Mouse (Mus musculus) cerebellum, adult 2 months (tissue): ENCODE measurements around the gene P2ry6.

Experiments
- CTCF ChIP-seq: fragments of 200-500 bp; IDR thresholded peaks from 2 replicates; pipeline ENCODE4 v1.5.1; 2011; ENCODE audit warnings: low read depth, mild to moderate bottlenecking, control low read depth, low read length, moderate library complexity, borderline replicate concordance; ENCODE audit not compliant: insufficient read depth
- POLR2A ChIP-seq: fragments of 200-500 bp; IDR thresholded peaks from 2 replicates; pipeline ENCODE4 v1.6.1; 2011; ENCODE audit warnings: low read length, control low read depth, borderline replicate concordance; ENCODE audit not compliant: insufficient read depth

GRCm38 (mm10) chr7:101014041-101014440 is 39.6 kb upstream of the P2ry6 start:
- TF ChIP-seq POLR2A (no peak), CTCF (no peak)
